Mouse (Mus musculus): Measurements from ENCODE around the gene Hivep3.

The Hivep3 gene

DNA sequence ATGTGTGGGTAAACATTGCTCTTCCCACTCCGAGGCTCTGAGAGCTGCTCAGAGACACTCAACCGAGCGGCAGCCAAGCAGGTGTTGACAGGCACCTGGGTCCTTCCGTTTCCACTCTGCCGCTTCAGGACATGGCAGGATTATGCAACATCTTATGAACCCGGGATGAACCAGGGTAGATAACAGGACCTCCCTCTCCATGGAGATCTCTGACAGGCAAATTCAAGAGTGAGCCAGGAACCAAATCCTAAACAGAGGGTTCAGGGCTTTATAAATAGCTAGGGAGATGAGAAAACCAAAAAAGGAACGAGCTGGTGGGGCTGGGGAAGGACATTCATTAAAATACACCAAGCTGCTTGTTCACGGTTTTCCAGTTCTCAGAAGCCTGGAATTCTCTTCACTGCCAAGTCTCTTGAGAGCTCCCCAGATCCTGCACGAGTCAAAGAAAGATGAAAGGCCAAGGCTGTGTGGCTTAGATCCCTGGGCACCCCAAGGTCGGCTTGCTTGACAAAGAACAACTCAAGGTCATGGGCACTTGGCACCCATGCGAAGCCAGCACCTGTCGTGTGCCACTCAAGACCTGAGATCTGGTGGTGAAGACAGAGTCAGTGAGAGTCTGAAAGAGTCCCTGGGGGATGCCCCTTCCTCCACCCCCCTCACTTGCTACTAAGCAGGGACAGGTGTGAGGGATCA lies 215.5 kb downstream of the Hivep3 start:
- in situ Hi-C loops (cut with MboI), result no loop called here

DNA sequence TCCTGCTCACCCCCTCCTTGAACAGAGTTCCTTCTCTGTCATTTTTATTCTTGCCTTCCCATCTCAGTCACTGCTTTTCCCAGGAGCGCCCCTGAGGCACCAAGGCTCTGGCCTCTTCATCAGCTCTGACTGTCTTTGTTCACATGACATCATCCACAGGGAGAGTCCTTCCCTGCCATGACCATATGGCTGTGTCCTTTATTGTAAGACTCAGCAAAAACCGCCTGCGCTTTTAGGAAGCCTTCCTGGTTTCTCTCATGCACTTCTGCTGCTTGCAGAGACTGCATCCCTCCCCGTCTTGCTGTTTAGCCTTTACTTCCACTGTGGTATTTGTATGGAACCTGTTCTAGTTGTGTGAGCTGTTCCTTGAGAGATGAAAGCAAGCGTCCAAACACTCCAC lies 216.6 kb downstream of the Hivep3 start:
- in situ Hi-C loops (cut with MboI), result no loop called here

DNA sequence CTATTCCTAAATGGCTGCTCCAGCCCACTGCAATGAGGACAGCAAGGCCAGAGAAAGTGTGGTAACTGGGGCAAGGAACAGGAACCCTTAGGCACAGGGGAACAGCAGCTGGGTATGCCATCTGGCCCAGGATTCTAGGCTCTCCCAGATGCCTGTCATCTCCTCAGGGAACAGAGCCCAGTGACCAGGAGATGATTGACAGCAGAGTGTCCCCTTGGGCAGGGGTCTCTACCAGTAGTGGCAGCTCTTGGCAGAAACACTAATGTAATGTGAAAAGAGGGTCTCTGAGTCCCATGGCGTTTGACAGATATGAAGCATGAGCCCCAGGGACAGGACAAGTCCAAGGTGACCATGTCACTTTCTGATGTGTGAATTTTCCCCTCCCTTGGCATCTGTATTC lies 217.5 kb downstream of the Hivep3 start:
- in situ Hi-C loops (cut with MboI), result no loop called here

DNA sequence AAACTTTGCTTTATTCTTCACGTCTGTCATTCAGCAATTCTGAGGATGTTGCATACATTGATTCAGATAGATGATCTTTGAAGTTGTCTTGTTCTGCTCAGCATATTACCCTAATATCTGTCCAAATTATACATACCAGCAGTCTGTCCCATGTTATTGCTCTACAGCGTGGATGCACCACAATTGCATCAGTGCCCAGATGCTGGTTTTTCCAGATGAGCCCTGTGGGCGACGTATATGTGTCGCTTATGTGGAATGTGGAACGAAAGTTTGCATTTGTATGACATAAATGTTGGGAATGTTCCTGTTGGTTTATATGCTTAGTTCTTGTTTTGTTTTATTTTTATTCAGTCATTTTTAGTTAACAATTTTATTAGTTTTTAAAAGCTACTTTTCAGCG lies 221.4 kb downstream of the Hivep3 start:
- in situ Hi-C loops (cut with MboI), result no loop called here

DNA sequence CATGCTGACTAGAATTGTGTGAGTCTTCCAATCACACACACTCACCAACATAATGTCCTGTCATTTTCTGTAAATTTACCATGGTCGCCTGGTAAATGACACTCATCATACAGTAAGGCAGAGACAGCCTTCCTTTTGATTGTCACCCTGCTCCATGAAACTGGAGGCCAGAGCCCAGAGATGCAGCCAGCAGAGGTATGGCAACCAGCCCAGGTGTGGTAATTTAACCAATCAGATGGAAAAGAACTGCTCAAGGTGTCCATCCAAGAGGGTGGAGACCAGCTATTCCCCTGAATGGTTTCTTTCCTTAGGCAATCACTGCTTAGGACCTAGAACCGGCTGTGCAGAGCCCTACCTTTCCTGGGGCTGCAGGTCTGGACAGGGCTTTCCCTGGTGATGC lies 224.4 kb downstream of the Hivep3 start:
- in situ Hi-C loops (cut with MboI), result no loop called here

DNA sequence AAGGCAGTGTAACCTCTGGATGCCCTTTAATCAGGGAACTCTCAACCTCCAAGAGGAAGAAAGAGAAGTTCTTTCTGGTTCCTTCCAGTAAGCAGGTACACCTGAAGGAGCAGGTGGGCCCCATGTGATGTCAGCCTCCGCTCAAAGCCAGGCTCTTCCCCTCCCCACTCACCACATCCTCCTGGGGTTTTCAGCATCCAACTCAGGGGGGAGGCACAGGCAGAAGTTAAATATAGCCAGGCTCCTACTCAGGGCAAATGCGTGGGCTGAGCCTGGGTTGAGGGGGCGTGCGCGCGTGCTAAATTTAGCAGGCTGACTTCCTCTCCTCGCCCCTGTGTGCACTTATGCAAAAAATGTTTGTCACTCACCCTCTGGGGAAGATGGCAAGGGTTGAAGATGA lies 225.7 kb downstream of the Hivep3 start:
- in situ Hi-C loops (cut with MboI), result no loop called here

DNA sequence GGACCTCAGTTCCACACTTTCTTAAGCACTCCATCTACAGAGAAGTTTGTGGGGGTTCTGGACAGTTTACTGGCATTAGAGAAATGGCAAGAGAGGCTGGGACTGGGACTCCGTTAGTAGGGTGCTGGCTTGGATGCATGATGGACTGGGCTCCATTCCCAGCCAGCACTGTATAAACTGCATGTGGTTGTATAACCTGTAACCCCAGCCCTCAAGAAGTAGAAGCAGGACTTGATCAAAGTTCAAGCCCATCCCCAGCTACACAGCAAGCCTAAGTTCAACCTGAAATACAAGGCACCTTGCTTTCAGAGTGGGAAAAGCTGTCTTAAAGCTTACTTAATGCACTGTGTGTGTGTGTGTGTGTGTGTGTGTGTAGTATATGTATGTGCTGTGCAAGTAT lies 226.3 kb downstream of the Hivep3 start:
- in situ Hi-C loops (cut with MboI), result no loop called here

DNA sequence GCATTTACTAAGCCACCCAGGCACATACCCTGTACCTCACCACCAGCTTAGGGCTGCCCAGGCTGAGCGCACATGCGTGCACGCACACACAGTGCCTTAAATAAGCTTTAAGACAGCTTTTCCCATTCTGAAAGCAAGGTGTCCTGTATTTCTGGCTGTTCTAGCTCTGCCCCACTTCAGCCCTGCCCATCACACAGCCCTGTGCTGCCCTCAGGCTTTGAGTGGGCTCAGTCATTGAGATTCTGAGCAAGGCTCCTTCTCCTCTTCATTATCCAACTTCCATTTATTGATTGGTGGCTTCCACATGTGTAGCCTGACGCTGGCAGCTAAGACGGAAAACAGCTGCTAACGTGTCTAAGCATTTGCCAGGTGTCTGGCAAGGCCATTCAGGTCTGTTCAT lies 226.9 kb downstream of the Hivep3 start:
- in situ Hi-C loops (cut with MboI), result no loop called here

DNA sequence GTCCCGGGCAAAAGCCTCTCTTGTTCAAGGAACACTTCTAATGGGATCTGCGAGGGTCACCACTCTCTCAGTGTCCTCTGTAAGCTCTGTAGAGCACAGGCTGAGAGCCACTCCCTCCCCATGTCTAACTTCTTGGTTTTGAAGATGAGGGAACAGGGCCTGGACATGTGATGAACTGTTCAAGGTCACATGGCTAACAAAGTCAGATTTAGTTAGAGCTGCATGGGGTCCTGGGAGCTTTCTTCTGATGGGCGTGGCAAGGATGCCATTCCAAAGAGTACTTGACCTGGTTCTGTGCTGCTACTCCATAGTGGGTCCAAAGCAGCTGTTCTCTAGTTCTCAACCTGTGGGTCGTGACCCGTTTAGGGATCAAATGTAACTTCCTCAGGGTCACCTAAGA lies 227.6 kb downstream of the Hivep3 start:
- in situ Hi-C loops (cut with MboI), result no loop called here

DNA sequence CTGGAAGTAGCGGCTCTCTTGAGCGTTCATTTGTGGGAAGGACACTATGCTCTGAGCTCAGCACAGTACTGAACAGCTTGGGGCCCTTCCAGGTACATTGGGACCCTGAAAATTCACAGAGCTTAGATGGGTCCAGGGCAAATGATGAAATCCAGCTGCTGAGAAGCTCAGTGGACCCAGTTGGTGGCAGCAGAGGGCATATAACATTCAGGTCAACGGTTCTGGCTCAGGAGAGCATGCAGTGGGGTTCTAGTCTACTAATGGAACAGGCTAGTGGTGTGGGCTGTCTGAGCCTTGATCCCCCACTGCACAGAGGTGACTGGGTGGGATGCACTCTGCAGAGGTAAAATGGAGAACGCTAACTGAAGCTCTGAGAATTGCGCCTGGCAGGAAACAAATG lies 228.5 kb downstream of the Hivep3 start:
- in situ Hi-C loops (cut with MboI), result no loop called here

DNA sequence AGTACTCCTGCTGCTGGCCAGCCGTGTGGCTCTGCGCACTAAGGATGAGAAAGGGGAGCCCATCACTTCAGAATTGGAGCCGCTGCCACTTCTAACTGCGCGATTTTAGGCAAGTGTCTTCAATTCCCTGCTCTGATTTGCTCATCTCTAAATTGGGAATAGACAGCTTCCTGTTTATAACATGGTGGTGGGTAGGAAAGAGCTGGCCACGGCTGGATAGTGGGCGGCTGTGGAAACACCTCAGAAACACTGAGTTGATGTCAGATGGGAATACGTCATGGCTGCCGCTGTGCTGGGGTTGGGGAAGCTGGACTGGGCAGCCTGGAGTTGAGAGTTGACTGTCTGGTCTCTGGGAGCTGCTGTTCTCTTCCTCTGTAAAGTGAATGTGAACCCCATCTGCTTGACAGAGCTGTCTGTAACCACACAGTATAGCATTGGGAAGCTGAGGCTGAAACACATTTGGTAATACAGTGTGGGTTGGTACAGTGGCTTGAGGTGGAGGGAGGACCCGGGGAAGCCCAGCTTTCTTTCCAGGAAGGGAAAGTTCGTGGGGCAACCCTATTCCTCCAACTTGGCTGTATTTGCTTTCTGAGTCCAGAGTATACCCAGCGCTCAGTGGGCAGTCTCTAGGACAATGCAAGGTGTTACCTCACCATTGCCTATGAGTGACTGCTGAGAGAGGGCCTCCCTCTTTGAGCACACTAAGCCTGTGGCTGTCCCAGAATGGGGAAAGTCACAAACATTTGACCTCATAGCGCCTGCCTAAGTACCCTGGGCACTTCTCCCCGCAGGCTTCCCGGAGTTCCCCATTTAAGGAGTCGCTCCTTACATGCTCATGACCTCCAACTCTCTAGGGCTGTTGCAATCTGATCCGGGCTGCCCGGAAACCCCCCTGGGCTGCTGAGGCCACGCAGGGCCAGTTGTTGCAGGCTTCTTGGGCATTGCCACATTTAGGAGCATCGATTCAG lies 232.8 kb downstream of the Hivep3 start:
- in situ Hi-C loops (cut with MboI), result no loop called here

DNA sequence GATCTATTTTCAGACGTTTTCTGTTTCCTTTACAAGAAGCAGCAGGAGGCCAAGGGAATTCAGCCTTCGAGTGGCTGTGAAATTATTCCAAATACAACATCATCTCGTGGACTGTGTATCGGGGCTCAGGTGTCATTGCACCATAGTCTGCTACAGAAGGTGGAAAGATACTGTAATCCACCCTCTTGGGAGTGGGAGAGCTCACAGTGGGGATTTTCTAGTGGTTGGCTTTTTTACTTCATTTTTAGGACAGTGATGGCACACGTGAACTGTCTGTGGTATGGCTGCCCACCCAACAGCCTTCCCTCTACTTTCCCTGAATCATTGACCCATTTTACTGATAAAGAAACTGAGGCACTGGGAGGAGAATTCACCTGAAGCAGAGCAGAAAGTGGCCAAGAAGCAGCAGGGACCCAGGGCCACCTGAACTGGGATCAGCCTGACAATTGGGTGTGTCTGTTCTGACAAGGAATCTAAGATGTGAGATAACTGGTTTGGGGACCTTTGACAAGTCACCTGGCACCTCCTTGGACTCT lies 233.6 kb downstream of the Hivep3 start:
- in situ Hi-C loops (cut with MboI), result no loop called here

DNA sequence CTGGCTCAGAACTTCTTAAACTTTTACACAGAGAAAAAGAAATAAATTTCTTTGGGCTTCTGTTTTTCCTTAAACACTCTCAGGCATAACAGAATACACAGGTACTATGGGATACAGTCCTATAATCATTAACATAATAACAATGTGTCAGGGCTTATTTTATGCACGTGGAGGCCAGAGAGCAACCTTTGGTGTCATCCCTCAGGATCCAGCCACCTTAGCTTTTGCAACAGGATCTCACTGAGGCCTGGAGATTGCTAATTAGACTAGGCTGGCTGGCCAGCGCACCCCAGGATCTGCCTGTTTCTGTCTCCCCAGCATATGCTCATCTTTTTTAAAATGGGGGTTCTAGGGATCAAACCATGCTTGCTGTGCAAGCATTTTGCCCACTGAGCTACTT lies 234.1 kb downstream of the Hivep3 start:
- in situ Hi-C loops (cut with MboI), result no loop called here

DNA sequence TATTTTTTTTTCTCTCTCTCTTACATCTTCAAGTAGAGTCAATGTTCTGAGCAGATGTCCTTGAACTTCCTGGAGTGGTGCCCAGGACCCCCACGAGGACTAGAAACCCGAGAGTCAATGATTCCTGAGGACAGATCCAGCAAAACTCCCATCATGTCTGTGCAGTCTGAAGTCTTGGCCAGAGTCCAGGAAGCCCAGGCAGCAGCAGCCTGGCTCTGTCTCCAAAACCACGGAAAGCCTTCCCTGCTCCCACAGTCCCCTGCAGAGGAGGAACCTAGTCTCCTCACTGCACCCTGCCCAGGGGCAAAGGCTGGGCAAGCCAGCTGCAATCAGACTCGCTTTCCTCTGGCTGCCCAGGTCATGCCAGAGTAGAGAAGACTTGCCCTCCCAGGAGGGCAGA lies 234.5 kb downstream of the Hivep3 start:
- in situ Hi-C loops (cut with MboI), result no loop called here

DNA sequence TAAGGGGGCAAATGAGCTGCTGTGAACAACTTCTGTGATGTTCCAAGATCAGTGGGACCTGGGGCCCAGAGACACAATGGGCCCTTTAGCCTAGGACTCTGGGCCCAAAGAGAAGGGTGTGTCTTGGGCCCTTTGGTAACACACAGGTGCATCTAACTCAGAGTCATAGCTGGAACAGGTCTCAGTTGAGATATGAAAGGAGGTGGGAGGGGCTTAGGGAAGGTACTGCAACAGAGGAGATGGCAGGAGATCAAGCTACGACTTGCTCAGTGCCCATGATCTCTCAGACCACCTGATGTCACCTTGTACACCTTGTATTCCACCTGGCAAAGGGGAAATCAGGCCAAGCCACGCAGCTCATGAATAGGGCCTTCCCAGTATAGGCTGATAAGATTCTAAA lies 235.3 kb downstream of the Hivep3 start:
- in situ Hi-C loops (cut with MboI), result no loop called here

DNA sequence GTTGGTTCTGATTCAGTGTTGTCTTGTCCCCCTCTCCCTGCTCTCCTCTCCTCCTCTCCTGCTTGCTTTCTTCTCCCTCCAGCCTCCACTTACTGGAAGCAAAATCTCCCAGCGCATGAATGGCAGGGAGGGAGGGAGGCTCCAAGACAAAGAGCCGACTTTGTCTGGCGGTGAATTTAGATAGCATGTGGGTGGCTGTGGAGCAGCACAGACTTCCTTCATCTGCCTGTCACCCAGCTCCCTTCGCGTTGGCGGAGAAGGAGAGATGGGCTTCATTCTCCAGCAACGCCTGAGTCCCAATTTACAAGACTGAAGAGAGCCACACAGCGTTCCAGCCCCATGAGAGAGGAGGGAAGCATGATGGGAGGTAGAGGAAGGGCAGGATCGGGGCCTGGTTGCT lies 236.6 kb downstream of the Hivep3 start:
- in situ Hi-C loops (cut with MboI), result no loop called here

DNA sequence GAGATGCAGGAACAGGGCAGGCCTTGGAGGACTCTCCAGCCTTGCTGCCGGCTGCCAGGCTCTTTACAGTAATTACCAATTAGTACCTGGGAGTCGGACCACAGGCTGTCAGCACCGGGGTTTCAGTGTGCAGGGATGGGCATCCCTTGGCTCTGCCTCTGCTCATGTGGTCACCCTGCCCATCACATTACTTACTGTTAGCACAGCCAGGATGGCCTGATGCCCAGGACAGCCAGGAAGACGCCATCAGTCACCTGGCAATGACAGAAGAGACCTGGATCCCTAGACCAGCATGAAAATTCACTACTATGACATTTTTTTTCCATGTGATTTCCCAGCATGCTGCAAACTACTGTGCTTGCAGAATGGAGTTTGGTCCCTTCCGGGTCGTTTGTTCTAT lies 238.8 kb downstream of the Hivep3 start:
- in situ Hi-C loops (cut with MboI), result no loop called here

DNA sequence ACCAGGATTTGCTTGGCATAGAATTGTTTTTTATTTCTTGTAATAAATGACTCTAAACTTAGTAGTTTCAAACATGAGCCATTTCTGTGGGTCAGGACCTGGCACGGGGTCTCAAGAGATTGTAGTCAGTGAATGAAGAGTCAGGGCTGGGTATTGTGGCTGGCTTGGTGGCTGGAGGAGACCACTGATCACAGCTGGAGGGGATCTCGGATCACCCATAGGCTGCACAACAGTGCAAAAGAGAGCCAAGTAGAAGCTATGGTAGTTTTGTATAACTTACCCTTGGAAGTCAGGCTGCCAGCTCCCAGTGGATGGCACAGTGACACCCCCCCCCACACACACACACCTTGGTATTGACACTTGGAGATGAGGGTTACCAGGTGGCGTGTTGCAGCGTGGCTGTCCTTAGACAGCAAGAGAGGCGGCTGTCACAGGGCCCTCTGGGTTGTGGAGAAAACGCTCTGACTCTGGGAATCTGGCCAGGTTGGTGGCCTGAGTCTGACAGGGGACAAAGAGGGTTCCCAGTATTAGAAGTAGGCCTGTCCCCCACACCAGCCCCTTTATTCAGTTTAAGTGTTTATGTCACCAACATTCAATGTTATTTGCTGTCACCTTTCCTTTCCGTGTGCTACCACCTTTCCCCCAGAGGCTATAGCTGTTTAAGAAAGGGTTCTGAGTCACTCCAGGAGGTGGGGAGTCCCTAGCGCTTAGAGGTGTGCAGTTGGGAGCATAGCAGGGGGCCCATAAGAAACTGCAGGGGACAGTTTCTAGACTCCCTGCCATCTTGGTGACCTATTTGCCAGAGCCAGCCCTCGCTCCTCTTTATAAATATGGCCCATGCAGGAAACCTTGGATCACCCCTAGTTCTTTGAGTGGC lies 240.4 kb downstream of the Hivep3 start:
- in situ Hi-C loops (cut with MboI), result no loop called here

DNA sequence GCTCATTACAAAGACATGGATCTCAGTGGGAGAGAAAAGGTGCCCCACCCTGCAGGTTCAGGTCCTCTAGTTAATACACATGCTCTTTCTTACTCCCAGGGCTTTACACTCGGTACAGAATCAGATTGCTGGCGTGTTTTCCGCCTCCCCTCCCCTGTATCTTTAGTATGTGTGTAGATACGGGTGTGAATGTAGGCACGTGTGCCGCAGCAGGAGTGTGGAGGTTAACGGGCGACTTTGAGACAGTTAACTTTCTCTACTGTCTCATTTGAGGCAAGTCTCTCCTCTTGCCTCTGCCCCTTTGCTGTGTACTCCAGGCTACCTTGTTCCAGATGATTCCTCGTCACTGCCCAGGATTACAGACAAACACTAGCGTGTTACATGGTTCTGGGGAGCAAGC lies 241.7 kb downstream of the Hivep3 start:
- in situ Hi-C loops (cut with MboI), result no loop called here

DNA sequence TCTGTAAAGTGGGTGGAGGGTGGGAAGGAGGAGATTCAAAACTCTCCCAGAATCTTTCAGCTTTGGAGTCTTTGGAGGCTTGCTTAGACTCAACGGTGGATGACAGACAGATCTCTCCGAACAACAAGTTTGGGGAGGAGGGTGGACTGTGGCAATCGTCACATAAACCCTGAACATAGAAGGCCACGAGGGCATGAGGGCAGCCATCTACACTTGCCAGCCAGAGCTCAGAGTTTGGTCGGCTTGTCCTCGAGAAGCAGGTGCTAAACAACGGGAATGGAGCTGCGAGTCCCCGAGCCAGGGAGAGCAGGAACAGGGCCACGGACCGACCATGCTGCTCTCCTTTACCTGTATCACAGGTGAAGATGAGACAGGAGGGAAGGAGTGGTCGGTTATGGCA lies 242.2 kb downstream of the Hivep3 start:
- in situ Hi-C loops (cut with MboI), result no loop called here

DNA sequence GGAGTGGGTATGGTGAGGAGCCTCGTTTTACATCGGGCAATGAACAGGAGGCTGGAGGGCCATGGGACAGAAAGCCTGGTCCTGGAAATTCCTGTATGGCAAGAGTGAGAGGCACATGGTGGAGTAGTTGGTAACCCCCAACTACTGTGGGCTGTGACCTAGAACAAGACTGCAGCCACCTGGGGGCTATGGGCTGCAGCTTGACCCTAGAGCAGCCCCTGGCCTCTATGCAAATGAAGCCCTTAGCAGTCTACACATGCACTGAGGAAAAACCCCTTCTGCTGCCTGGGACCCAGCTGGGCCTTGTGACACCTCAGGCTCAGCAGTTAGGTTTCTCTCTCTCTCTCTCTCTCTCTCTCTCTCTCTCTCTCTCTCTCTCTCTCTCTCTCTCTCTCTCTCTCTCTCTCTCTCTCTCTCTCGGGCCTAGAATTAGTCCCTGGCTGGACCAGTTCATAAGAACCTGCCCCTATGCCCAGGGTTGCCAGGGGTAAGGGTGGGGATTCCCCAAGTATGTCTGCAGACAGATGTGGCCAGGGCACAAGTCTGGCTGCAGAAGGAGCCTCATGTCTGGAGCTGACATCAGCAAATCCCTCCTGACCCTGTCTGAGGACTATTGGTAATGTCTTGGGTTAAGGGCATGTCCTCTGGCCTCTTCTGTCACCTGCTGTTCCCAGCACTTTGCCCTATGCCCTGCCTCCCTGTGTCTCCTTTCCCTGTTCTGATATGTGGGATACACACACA lies 243.0 kb downstream of the Hivep3 start:
- in situ Hi-C loops (cut with MboI), result no loop called here
